Mouse (Mus musculus) hindbrain, embryonic 16.5 days (tissue): ENCODE data around the gene 4930451I11Rik. TPM values are rescaled to one million over a fixed set of nuclear protein-coding genes. Genes with fewer than 3 reads are reported as not detected.

ENCODE experiments used
- ATAC-seq: fragments of 200-750 bp; cut with Nextera tagmentation; 2 replicates; pipeline ENCODE4 v1.8.0; 2017; ENCODE audit warnings: moderate TSS enrichment, moderate library complexity
- H3K27ac ChIP-seq: fragments of 300-500 bp; sonication (generic); 2 replicates; pipeline ENCODE4 v1.5.1; 2014; ENCODE audit warnings: low read depth, mild to moderate bottlenecking, control low read depth, low read length, moderate library complexity
- H3K27me3 ChIP-seq: fragments of 300-500 bp; sonication (generic); replicated peaks from 2 replicates; pipeline ENCODE4 v1.6.1; 2014; ENCODE audit warnings: low read length; ENCODE audit not compliant: control insufficient read depth, insufficient read depth
- H3K36me3 ChIP-seq: fragments of 300-500 bp; sonication (generic); 2 replicates; pipeline ENCODE4 v1.6.1; 2014; ENCODE audit warnings: mild to moderate bottlenecking, low read length, moderate library complexity, mixed read lengths; ENCODE audit not compliant: control insufficient read depth, insufficient read depth
- H3K4me1 ChIP-seq: fragments of 300-500 bp; sonication (generic); 2 replicates; pipeline ENCODE4 v1.6.1; 2014; ENCODE audit warnings: low read depth, low read length; ENCODE audit not compliant: control insufficient read depth, insufficient read depth
- H3K4me2 ChIP-seq: fragments of 300-500 bp; sonication (generic); 2 replicates; pipeline ENCODE4 v1.6.1; 2014; ENCODE audit warnings: mild to moderate bottlenecking, low read length, control low read depth, moderate library complexity
- H3K4me3 ChIP-seq: fragments of 300-500 bp; sonication (generic); 2 replicates; pipeline ENCODE4 v1.5.1; 2014; ENCODE audit warnings: mild to moderate bottlenecking, low read length, control low read depth, moderate library complexity
- H3K9ac ChIP-seq: fragments of 300-500 bp; sonication (generic); 2 replicates; pipeline ENCODE4 v1.6.1; 2014; ENCODE audit warnings: low read depth, mild to moderate bottlenecking, control low read depth, low read length, moderate library complexity
- H3K9me3 ChIP-seq: fragments of 300-500 bp; sonication (generic); 2 replicates; pipeline ENCODE4 v1.6.1; 2014; ENCODE audit warnings: mild to moderate bottlenecking, low read length, moderate library complexity; ENCODE audit not compliant: control insufficient read depth
- WGBS: fragments of 180-500 bp; shearing (Covaris S2); extraction: QIAGEN DNeasy Blood & Tissue Kit; methylation state at CpG from one replicate; pipeline ENCODE4 v1.1.7; 2014; 5-methylcytosine and 5-hydroxymethylcytosine counted together
- polyA plus RNA-seq: library from polyadenylated mRNA; unstranded; fragments of >200 nt; fragmentation: Nextera tagmentation; extraction: Ambion mirVana; gene quantifications from 2 replicates; pipeline ENCODE4 v1.2.1, GENCODE M21; 2015

Gene 4930451I11Rik
- polyA plus RNA-seq, 1 experiment from 2014 or later: 0.49 TPM

DNA sequence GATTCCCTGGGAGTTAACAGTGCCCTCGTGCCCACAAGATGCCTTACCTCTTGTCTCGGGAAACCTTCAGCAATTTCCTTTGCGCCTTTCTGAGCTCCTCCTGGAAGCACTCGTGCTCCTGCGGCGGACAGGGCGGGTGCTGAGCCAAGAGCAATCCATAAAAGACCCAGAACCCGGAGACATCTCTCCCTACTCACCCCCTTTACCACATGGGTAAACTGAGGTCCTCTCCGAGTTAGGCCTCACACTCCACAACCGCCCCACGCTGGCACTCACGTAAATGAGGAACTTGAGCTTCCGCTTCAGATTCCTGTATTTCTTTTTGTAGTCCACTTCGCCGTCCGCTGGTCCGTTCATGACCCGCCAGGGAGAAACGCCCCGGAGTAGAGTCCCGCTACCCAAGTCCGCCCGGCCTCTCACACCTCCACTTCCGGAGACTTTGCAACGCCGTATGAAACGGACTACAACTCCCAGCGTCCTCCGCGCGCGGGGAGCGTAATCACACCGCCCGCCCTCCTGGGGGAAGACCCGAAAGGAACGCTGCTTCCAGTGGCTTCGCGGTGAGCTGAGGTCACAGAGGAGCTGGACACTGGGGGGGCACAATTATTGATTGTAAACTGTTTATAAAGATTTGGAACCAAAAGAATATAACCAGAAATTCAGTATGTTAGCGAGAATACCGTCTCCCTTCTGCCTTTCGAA lies 30.1 kb upstream of the 4930451I11Rik start, which contains the start of gene Hirip3:
TSS of gene Hirip3 (plus strand) at position 544 of the 702 bp plus-strand sequence.
- Histone ChIP-seq H3K27me3 (no peaks in the 10 kb centered on the region), H3K36me3 (peaks cover 20% of the 10 kb centered on the region), H3K4me1 (peaks cover 22% of the 10 kb centered on the region), H3K9ac (peak within 1 kb of the TSS; percentile 68), H3K9me3 (no peaks in the 10 kb centered on the region), H3K4me2 (peak within 1 kb of the TSS; percentile 83), H3K27ac (peak within 1 kb of the TSS; percentile 81), H3K4me3 (peak within 1 kb of the TSS; percentile 57)
- ATAC-seq: peak; percentile 88
- WGBS: 3% methylated on average over 42 of the region's 42 CpGs

GRCm38 (mm10) chr7:126860987-126861386 lies 29.5 kb upstream of the 4930451I11Rik start:
- Histone ChIP-seq H3K27ac (no peak overlapping the region), H3K9ac (peak overlapping the region; percentile 68), H3K4me3 (peak overlapping the region; percentile 57), H3K36me3 (peaks cover 18% of the 10 kb centered on the region), H3K4me2 (peak overlapping the region; percentile 83), H3K9me3 (no peaks in the 10 kb centered on the region), H3K27me3 (no peaks in the 10 kb centered on the region), H3K4me1 (peaks cover 22% of the 10 kb centered on the region)
- 70% methylated on average over 5 of the region's 5 CpGs for WGBS
- no peak for ATAC-seq

DNA sequence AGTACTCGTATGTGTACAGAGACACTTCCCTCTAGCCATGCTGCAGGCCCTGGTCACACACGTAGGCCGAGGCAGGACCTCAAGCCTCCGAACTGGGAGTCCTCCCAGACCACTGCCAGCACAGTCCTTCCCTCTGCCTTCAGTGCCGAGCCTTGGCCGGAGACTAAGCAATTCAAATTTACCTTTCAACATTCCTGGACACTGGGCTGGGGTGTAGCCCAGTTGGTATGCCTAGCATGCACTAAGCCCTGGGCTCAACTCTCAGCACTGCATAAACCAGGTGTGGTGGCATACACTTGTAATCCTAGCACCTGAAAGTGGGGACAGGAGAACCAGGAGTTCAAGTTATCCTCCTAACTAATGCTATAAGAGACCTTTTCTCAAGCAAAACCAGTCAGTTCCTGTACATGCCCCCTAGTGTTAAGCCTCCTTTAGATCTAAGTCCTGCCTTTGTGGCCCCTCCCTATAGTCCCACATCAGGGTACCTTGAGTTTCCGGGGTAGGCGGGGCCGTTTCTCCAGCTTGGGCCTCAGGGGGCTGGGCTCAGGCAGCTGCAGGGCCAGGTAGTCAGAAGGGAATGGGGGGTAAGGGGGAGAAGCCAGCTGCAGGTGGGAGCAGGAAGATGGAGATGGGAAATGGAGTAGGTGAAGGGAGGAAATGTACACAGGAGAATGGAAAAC lies 25.4 kb upstream of the 4930451I11Rik start:
- H3K36me3 ChIP-seq: peaks cover 21% of the 10 kb centered on the region; the same call in 1 of the 2 replicates
- H3K4me3 ChIP-seq: no peak overlapping the region
- H3K9me3 ChIP-seq: no peaks in the 10 kb centered on the region
- H3K4me1 ChIP-seq: peaks cover 8% of the 10 kb centered on the region
- no peak overlapping the region for H3K4me2 ChIP-seq
- no peak for ATAC-seq
- no peaks in the 10 kb centered on the region for H3K27me3 ChIP-seq
- 81% methylated on average over 9 of the region's 9 CpGs for WGBS
- no peak overlapping the region for H3K9ac ChIP-seq
- H3K27ac ChIP-seq: no peak overlapping the region

DNA sequence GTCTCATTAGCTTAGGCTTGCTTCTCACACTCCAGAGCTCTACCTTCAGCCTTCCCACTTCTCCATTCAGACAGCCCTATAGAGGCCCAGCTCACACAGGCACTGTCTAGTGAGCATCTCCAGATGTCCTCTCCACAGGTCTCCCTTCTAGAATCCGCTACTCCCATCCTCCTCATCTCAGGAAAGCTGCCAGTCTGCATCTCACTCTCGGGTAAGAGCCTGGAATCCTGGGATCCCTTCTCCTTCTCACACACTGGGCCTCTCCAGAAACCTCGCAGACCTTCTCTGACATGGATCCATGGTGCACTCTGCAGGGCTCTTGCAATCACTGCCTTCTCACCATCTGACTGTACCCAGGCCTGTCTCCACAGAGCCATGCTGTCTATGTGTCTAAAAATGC lies 24.2 kb upstream of the 4930451I11Rik start:
- H3K27ac ChIP-seq: no peak overlapping the region
- H3K9ac ChIP-seq: no peak overlapping the region
- H3K9me3 ChIP-seq: no peaks in the 10 kb centered on the region
- H3K36me3 ChIP-seq: peaks cover 23% of the 10 kb centered on the region; the same call in 1 of the 2 replicates
- no peak overlapping the region for H3K4me2 ChIP-seq
- H3K4me1 ChIP-seq: peaks cover under 1% of the 10 kb centered on the region; the same call in 1 of the 2 replicates
- no peaks in the 10 kb centered on the region for H3K27me3 ChIP-seq
- ATAC-seq: no peak
- no peak overlapping the region for H3K4me3 ChIP-seq
- 76% methylated on average over 3 of the region's 3 CpGs for WGBS

DNA sequence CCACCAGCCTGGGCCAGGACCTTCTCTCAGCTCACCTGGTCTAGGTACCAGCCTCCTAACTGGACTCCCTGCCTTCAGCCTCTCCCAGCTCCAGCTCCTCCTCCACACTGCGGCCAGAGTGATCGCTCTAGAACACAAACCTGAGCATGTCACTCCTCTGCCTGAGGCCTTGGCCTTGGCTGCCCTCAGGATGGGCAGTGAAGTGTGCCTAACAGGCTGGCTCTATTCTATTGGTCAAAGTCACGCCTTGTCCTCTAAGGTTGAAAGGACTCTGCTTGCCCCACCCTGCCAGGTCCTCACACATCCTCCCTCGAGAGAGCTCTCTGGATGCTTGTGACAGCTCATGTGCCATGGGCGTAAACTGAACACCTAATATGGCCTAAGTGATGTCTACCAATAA lies 22.0 kb upstream of the 4930451I11Rik start:
- H3K4me3 ChIP-seq: no peak overlapping the region
- peaks cover 3% of the 10 kb centered on the region for H3K4me1 ChIP-seq
- 91% methylated on average over 5 of the region's 5 CpGs for WGBS
- H3K9me3 ChIP-seq: no peaks in the 10 kb centered on the region
- 0 out of 2 replicates have a peak, but pooled peaks cover 2% of the 10 kb centered on the region for H3K27me3 ChIP-seq
- H3K4me2 ChIP-seq: no peak overlapping the region
- ATAC-seq: no peak
- no peak overlapping the region for H3K27ac ChIP-seq
- H3K36me3 ChIP-seq: peaks cover 23% of the 10 kb centered on the region; the same call in 1 of the 2 replicates
- H3K9ac ChIP-seq: no peak overlapping the region

GRCm38 (mm10) chr7:126851192-126851591 lies 19.8 kb upstream of the 4930451I11Rik start:
- H3K9ac ChIP-seq: no peak overlapping the region
- 47% methylated on average over 12 of the region's 12 CpGs for WGBS
- ATAC-seq: no peak

DNA sequence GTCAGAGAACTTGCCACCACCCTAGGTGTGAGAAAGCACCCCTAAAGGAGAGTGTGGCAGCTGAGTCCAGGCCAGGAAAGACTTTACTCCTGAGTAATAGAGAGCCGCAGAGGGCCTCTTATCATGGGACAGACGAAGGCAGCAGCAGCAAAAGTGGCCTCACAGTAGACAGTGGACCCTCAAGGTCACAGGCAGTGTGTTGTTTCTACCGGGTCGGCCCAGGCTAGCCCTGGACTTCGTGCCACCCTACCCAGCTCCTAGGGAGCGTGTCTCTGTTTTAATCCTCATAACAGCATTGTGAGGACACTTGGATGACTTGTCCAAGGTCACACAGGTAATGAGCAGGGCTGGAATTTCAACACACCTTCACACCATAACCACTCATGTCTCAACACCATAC lies 18.7 kb upstream of the 4930451I11Rik start:
- no peak overlapping the region for H3K9ac ChIP-seq
- ATAC-seq: no peak
- 0 out of 2 replicates have a peak, but pooled peaks cover 2% of the 10 kb centered on the region for H3K27me3 ChIP-seq
- H3K4me1 ChIP-seq: peaks cover 13% of the 10 kb centered on the region
- no peak overlapping the region for H3K4me2 ChIP-seq
- WGBS: 87% methylated on average over 6 of the region's 6 CpGs
- H3K27ac ChIP-seq: no peak overlapping the region
- no peak overlapping the region for H3K4me3 ChIP-seq
- H3K9me3 ChIP-seq: no peaks in the 10 kb centered on the region
- H3K36me3 ChIP-seq: peaks cover 12% of the 10 kb centered on the region; the same call in 1 of the 2 replicates

More at GRCm38 (mm10) chr7:126851192-126851591, 19.8 kb upstream of the 4930451I11Rik start:
- Histone ChIP-seq H3K4me3 (no peak overlapping the region), H3K36me3 (peaks cover 17% of the 10 kb centered on the region; the same call in 1 of the 2 replicates), H3K27me3 (0 out of 2 replicates have a peak, but pooled peaks cover 2% of the 10 kb centered on the region), H3K4me2 (no peak overlapping the region), H3K9me3 (no peaks in the 10 kb centered on the region), H3K4me1 (peaks cover 13% of the 10 kb centered on the region), H3K27ac (no peak overlapping the region)

GRCm38 (mm10) chr7:126848794-126849193 lies 17.4 kb upstream of the 4930451I11Rik start:
- H3K27ac ChIP-seq: peak overlapping the region; percentile 62; the same call in 1 of the 2 replicates
- 0 out of 2 replicates have a peak, but pooled peaks cover 2% of the 10 kb centered on the region for H3K27me3 ChIP-seq
- H3K36me3 ChIP-seq: peaks cover 10% of the 10 kb centered on the region; the same call in 1 of the 2 replicates
- 19% methylated on average over 10 of the region's 10 CpGs for whole genome bisulfite sequencing
- ATAC-seq: peak; percentile 28
- H3K4me3 ChIP-seq: peak overlapping the region; percentile 61
- peaks cover 13% of the 10 kb centered on the region for H3K4me1 ChIP-seq
- H3K9me3 ChIP-seq: no peaks in the 10 kb centered on the region
- H3K4me2 ChIP-seq: peak overlapping the region; percentile 99
- peak overlapping the region; percentile 81 for H3K9ac ChIP-seq
